Mouse (Mus musculus): Measurements from ENCODE around the gene Gm960. TPM values are rescaled to one million over a fixed set of nuclear protein-coding genes. Genes with fewer than 3 reads are reported as not detected.

The Gm960 gene
- polyA plus RNA-seq, 1 experiment, result 2.1 TPM

DNA sequence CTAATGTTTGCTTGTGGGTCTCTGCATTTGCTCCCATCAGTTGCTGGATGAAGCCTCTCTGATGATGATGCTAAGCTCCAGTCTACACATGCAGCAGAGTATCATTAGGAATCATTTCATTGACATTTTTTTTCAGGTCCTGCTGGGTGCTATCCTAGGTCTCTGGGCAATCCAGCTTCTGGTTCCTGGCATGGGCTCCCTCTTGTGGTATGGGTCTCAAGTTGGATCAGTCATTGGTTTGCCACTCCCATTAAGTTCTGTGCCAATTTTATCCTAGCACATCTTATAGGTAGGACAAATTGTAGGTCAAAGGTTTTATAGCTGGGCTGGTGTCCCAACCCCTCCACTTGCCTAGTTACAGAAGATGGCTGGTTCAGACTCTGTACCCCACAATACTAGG is 31.7 kb downstream of the Gm960 start:
- Histone ChIP-seq H3K4me1 (ENCODE audit: control insufficient read depth, insufficient read depth, insufficient read length, low read length) (peaks cover 5% of the 10 kb centered on the region; the same call in 1 of the 2 replicates), H3K27me3 (ENCODE audit: control insufficient read depth, insufficient read depth, low read length) (peaks cover 9% of the 10 kb centered on the region; the same call in 1 of the 2 replicates), H3K27ac (ENCODE audit: insufficient read depth, low read depth, low read length) (no peak overlapping the region), H3K4me3 (ENCODE audit: low read depth, low read length) (no peak overlapping the region), H3K36me3 (ENCODE audit: control insufficient read depth, insufficient read depth, low read length) (no peaks in the 10 kb centered on the region)
- no peak for TF ChIP-seq POLR2A (IDR thresholded peaks at IDR 0.05; ENCODE audit: low read depth, low read length)
- TF ChIP-seq CTCF (IDR thresholded peaks at IDR 0.05; ENCODE audit: extremely low read depth, insufficient read length, insufficient replicate concordance, low read depth, low read length), result peak; percentile 15; the same call in 1 of the 2 replicates

DNA sequence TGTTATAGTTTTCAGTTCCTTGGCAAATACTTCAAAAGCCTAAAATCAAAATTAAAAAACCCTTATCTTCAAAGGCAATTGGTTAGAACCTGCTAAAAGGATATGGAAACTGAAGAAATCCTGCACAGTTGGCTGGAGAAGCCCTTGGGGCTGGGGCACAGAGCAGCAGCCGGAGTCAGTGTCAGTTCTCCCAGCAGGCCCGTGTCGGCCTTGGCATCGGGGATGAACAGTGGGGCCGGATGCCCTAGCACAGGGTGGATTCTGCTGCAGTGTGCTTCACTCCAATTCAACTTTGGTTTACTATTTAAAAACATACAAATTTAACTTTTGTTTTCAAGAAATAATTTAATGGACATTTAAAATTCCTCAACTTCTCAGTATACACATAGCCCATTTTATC is 40.3 kb downstream of the Gm960 start:
- Histone ChIP-seq H3K27ac (ENCODE audit: insufficient read depth, low read depth, low read length) (no peak overlapping the region), H3K27me3 (ENCODE audit: control insufficient read depth, insufficient read depth, low read length) (peaks cover 3% of the 10 kb centered on the region), H3K4me3 (ENCODE audit: low read depth, low read length) (no peak overlapping the region), H3K4me1 (ENCODE audit: control insufficient read depth, insufficient read depth, insufficient read length, low read length) (no peaks in the 10 kb centered on the region), H3K36me3 (ENCODE audit: control insufficient read depth, insufficient read depth, low read length) (no peaks in the 10 kb centered on the region)
- TF ChIP-seq POLR2A (IDR thresholded peaks at IDR 0.05; ENCODE audit: low read depth, low read length), result no peak
- TF ChIP-seq CTCF (IDR thresholded peaks at IDR 0.05; ENCODE audit: extremely low read depth, insufficient read length, insufficient replicate concordance, low read depth, low read length), result no peak
- 92% methylated on average over 5 of the region's 5 CpGs for WGBS

DNA sequence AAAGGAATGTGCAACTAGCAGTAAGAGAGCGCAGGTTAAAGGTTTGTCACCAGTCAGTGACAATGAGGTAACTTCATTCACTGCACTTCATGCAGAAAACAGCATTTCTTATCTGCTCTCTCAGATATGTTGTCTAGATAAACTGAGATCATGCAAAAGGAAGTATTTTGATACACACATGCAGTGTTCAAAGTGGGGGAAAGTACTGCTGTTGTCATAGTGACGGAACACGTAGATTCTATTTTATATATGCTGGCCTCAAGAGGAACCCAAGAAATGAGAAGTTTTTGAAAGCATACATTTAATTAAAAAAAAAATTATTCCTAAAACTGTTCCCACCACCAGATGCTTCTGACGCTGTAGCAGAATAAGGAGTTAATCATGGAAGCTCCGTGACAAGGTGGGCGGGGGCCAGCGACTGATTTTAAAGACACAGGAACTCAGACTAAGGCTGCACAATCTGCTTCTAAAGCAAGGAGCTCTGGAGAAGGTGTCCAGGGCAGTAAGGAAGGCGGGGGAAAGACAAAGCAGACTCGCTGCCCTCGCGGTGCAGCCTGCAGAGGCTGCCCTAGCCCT is 51.5 kb downstream of the Gm960 start:
- Histone ChIP-seq H3K27me3 (ENCODE audit: control insufficient read depth, insufficient read depth, low read length) (no peaks in the 10 kb centered on the region), H3K36me3 (ENCODE audit: control insufficient read depth, insufficient read depth, low read length) (no peaks in the 10 kb centered on the region), H3K4me3 (ENCODE audit: low read depth, low read length) (no peak overlapping the region), H3K27ac (ENCODE audit: insufficient read depth, low read depth, low read length) (no peak overlapping the region), H3K4me1 (ENCODE audit: control insufficient read depth, insufficient read depth, insufficient read length, low read length) (no peaks in the 10 kb centered on the region)
- WGBS, result 65% methylated on average over 11 of the region's 11 CpGs
- no peak for TF ChIP-seq POLR2A (IDR thresholded peaks at IDR 0.05; ENCODE audit: low read depth, low read length)
- TF ChIP-seq CTCF (IDR thresholded peaks at IDR 0.05; ENCODE audit: extremely low read depth, insufficient read length, insufficient replicate concordance, low read depth, low read length), result no peak

DNA sequence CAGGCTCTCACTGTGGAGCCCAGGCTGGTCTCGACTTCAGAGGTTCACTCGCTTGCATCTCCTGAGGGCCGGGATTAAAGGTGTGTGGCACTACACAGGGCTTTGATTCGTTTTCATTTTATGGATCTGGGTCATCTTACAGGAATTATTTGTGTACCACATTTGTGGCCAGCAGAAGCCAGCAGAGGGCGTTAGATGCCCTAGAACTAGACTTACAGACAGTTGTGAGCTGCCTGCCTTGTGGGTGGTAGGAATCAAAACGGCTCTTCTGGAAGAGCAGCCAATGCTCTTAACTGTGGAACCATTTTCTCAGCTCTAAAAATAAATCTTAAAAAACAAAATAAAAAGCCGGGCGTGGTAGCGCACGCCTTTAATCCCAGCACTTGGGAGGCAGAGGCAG is 54.2 kb downstream of the Gm960 start:
- 46% methylated on average over 10 of the region's 10 CpGs for WGBS

DNA sequence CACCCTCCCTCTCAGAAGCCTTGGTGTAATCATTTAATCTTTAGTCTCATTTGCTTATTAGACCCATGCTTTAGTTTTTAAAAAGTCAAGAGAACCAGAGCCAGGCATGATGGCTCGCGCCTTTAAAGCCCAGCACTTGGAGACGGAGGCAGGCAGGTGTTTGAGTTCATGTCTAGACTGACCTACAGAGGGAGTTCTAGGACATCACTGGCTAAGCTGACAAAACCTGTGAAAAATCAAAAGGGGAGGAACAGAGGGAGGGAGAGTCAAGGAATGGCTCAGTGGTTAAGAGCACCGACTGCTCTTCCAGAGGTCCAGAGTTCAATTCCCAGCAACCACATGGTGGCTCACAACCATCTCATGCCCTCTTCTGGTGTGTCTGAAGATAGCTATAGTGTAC is 62.5 kb downstream of the Gm960 start:
- no peaks in the 10 kb centered on the region; the same call in 1 of the 2 replicates for H3K27me3 ChIP-seq (ENCODE audit: control insufficient read depth, insufficient read depth, low read length)

More for the DNA sequence above, 54.2 kb downstream of the Gm960 start:
- H3K27ac ChIP-seq (ENCODE audit: insufficient read depth, low read depth, low read length), result no peak overlapping the region
- no peaks in the 10 kb centered on the region; the same call in 1 of the 2 replicates for H3K27me3 ChIP-seq (ENCODE audit: control insufficient read depth, insufficient read depth, low read length)
- no peaks in the 10 kb centered on the region for H3K4me1 ChIP-seq (ENCODE audit: control insufficient read depth, insufficient read depth, insufficient read length, low read length)
- no peak overlapping the region for H3K4me3 ChIP-seq (ENCODE audit: low read depth, low read length)
- H3K36me3 ChIP-seq (ENCODE audit: control insufficient read depth, insufficient read depth, low read length), result no peaks in the 10 kb centered on the region
- TF ChIP-seq POLR2A (IDR thresholded peaks at IDR 0.05; ENCODE audit: low read depth, low read length), result no peak
- TF ChIP-seq CTCF (IDR thresholded peaks at IDR 0.05; ENCODE audit: extremely low read depth, insufficient read length, insufficient replicate concordance, low read depth, low read length), result peak; percentile 28; the same call in 1 of the 2 replicates

DNA sequence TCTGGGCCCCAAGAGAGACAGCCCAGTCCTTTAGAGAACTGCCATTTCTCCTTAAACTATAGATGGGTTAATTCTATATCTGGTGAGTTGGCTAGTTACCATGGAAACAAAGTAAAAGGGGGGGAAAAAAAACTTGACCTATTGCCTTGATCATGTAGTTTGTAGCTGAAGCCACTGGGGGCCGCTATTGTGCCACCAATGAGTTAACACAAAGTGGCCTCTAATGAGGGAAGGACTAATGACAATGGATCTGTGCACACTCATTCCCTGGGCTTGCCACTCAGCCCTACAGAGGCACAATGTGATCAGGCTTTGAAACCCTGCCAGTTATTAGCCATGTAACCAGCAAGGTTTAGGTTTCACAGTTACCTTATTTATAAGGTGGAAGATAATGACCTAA is 69.6 kb downstream of the Gm960 start:
- Histone ChIP-seq H3K4me3 (ENCODE audit: low read depth, low read length) (no peak overlapping the region), H3K27ac (ENCODE audit: insufficient read depth, low read depth, low read length) (no peak overlapping the region), H3K36me3 (ENCODE audit: control insufficient read depth, insufficient read depth, low read length) (no peaks in the 10 kb centered on the region), H3K4me1 (ENCODE audit: control insufficient read depth, insufficient read depth, insufficient read length, low read length) (peaks cover 7% of the 10 kb centered on the region; the same call in 1 of the 2 replicates), H3K27me3 (ENCODE audit: control insufficient read depth, insufficient read depth, low read length) (no peaks in the 10 kb centered on the region)
- peak; percentile 52; the same call in 1 of the 2 replicates for TF ChIP-seq CTCF (IDR thresholded peaks at IDR 0.05; ENCODE audit: extremely low read depth, insufficient read length, insufficient replicate concordance, low read depth, low read length)
- TF ChIP-seq POLR2A (IDR thresholded peaks at IDR 0.05; ENCODE audit: low read depth, low read length), result no peak
- WGBS, result 0% methylated on average over 1 of the region's 1 CpGs

More for the DNA sequence above, 62.5 kb downstream of the Gm960 start:
- no peak overlapping the region for H3K27ac ChIP-seq (ENCODE audit: insufficient read depth, low read depth, low read length)
- no peaks in the 10 kb centered on the region for H3K36me3 ChIP-seq (ENCODE audit: control insufficient read depth, insufficient read depth, low read length)
- H3K4me1 ChIP-seq (ENCODE audit: control insufficient read depth, insufficient read depth, insufficient read length, low read length), result no peaks in the 10 kb centered on the region
- no peak overlapping the region for H3K4me3 ChIP-seq (ENCODE audit: low read depth, low read length)
- 44% methylated on average over 4 of the region's 4 CpGs for WGBS
- TF ChIP-seq CTCF (IDR thresholded peaks at IDR 0.05; ENCODE audit: extremely low read depth, insufficient read length, insufficient replicate concordance, low read depth, low read length), result no peak
- TF ChIP-seq POLR2A (IDR thresholded peaks at IDR 0.05; ENCODE audit: low read depth, low read length), result no peak

DNA sequence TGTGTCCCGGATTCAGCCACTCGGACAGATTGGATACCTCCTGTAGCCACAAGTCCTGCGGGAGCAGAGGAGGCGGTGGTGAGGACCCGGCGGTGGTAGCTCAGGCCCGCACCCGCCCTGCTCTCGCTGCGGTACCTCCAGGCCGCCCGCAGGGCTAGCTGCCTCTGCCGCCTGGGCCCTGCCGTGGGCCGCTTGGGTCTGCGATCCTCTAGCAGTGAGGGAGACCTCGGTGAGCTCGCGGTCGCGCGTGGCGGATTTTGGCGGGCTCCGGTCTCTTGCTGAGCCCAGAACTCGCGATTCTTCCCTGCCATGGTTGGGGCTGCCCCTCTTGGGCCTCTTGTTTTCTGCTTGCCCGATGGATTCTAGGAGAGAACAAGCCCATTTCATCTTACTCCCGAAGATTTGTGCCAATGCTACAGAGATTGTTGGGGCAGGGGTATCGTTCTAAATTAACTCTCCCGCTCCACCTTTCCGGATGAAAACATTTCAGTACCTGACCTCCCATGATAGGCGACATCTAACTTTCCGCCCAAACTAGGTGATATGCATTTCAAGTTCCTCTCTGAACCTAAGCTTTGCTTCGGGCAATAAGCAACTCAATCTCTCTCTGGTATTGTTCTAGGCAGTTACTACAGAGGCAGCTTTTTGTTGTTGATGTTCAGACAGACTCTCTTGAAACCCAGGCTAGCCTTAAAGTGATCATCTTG is 72.5 kb downstream of the Gm960 start:
- under 1% methylated on average over 35 of the region's 35 CpGs for WGBS
- Histone ChIP-seq H3K27me3 (ENCODE audit: control insufficient read depth, insufficient read depth, low read length) (no peaks in the 10 kb centered on the region), H3K27ac (ENCODE audit: insufficient read depth, low read depth, low read length) (peak overlapping the region; percentile 10; the same call in 1 of the 2 replicates), H3K4me3 (ENCODE audit: low read depth, low read length) (peak overlapping the region; percentile 88), H3K4me1 (ENCODE audit: control insufficient read depth, insufficient read depth, insufficient read length, low read length) (peaks cover 7% of the 10 kb centered on the region; the same call in 1 of the 2 replicates), H3K36me3 (ENCODE audit: control insufficient read depth, insufficient read depth, low read length) (peaks cover 6% of the 10 kb centered on the region; the same call in 1 of the 2 replicates)
- TF ChIP-seq POLR2A (IDR thresholded peaks at IDR 0.05; ENCODE audit: low read depth, low read length) (no peak), CTCF (IDR thresholded peaks at IDR 0.05; ENCODE audit: extremely low read depth, insufficient read length, insufficient replicate concordance, low read depth, low read length) (no peak)
